Mouse (Mus musculus) lung, postnatal 0 days (tissue): ENCODE results near the gene Nt5dc3. TPM values are rescaled to one million over a fixed set of nuclear protein-coding genes. Genes with fewer than 3 reads are reported as not detected.

Source experiments
- ATAC-seq: fragments of 200-750 bp; cut with Nextera tagmentation; 2 replicates; pipeline ENCODE4 v1.8.0; 2017; ENCODE audit warnings: moderate library complexity
- DNase-seq: peaks from one replicate; pipeline ENCODE4 v3.0.0-alpha.2; 2016; ENCODE audit warnings: low spot score
- H3K27ac ChIP-seq: fragments of 300-500 bp; sonication (generic); 2 replicates; pipeline ENCODE4 v1.5.1; 2014; ENCODE audit warnings: antibody characterized with exemption, mild to moderate bottlenecking, low read length, mixed read lengths
- H3K27me3 ChIP-seq: fragments of 300-500 bp; sonication (generic); replicated peaks from 2 replicates; pipeline ENCODE4 v1.6.1; 2014; ENCODE audit warnings: low read length, mixed read lengths; ENCODE audit not compliant: insufficient read depth
- H3K36me3 ChIP-seq: fragments of 300-500 bp; sonication (generic); 2 replicates; pipeline ENCODE4 v1.6.1; 2014; ENCODE audit warnings: low read length, mixed read lengths; ENCODE audit not compliant: insufficient read depth
- H3K4me1 ChIP-seq: fragments of 300-500 bp; sonication (generic); 2 replicates; pipeline ENCODE4 v1.6.1; 2014; ENCODE audit warnings: antibody characterized with exemption, low read depth, low read length, mixed read lengths; ENCODE audit not compliant: insufficient read depth
- H3K4me2 ChIP-seq: fragments of 300-500 bp; sonication (generic); replicated peaks from 2 replicates; pipeline ENCODE4 v1.6.1; 2014; ENCODE audit warnings: low read depth, mild to moderate bottlenecking, low read length, moderate library complexity, mixed read lengths
- H3K4me3 ChIP-seq: fragments of 300-500 bp; sonication (generic); 2 replicates; pipeline ENCODE4 v1.5.1; 2014; ENCODE audit warnings: low read depth, low read length
- H3K9ac ChIP-seq: fragments of 300-500 bp; sonication (generic); replicated peaks from 2 replicates; pipeline ENCODE4 v1.6.1; 2014; ENCODE audit warnings: low read depth, mild to moderate bottlenecking
- H3K9me3 ChIP-seq: fragments of 300-500 bp; sonication (generic); 2 replicates; pipeline ENCODE4 v1.6.1; 2016; ENCODE audit warnings: low read length, mixed read lengths
- CTCF ChIP-seq: IDR thresholded peaks from 2 replicates; pipeline ENCODE4 v1.5.1; 2016; ENCODE audit warnings: antibody characterized with exemption, mild to moderate bottlenecking
- EP300 ChIP-seq: IDR thresholded peaks from 2 replicates; pipeline ENCODE4 v1.6.1; 2016; ENCODE audit warnings: antibody characterized with exemption, mild to moderate bottlenecking, control low read depth
- WGBS: fragments of 180-500 bp; shearing (Covaris S2); extraction: QIAGEN DNeasy Blood & Tissue Kit; methylation state at CpG from one replicate; pipeline ENCODE4 v1.1.7; 2014; 5-methylcytosine and 5-hydroxymethylcytosine counted together
- polyA plus RNA-seq: library from polyadenylated mRNA; unstranded; fragments of >200 nt; fragmentation: Nextera tagmentation; extraction: Ambion mirVana; gene quantifications from 2 replicates; pipeline ENCODE4 v1.2.1, GENCODE M21; 2015

Nt5dc3 gene
- polyA plus RNA-seq, 1 experiment from 2014 or later: 1.3 TPM

DNA sequence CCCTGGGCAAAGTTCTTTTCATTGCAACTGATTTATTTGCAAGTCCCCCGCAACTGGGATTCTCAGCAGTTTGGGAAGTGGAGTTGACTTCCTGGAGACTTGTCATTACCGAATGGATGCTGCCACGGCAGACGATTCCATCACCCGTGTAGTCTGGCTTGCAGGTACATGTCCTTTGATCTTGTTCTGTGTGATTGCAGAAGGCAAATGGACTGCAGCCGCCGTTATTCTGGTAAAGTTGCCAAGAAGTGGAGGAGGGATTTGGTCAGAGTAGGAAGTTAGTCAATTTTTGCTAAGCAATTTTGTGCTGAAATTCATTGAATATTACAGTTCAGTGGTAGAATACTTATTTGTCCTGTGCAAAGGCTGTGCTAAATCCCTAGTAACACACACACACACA, 99.9 kb downstream of the Nt5dc3 start:
- H3K36me3 ChIP-seq: no peaks in the 10 kb centered on the region
- WGBS: 77% methylated on average over 7 of the region's 7 CpGs
- DNase-seq (no peak), ATAC-seq (no peak)
- H3K4me2 ChIP-seq: no peak overlapping the region
- H3K4me1 ChIP-seq: no peaks in the 10 kb centered on the region
- no peaks in the 10 kb centered on the region for H3K9me3 ChIP-seq
- H3K4me3 ChIP-seq: no peak overlapping the region
- no peak overlapping the region for H3K9ac ChIP-seq
- no peak overlapping the region for H3K27ac ChIP-seq
- no peak for TF ChIP-seq EP300
- no peak for TF ChIP-seq CTCF
- no peaks in the 10 kb centered on the region; the same call in 1 of the 2 replicates for H3K27me3 ChIP-seq

DNA sequence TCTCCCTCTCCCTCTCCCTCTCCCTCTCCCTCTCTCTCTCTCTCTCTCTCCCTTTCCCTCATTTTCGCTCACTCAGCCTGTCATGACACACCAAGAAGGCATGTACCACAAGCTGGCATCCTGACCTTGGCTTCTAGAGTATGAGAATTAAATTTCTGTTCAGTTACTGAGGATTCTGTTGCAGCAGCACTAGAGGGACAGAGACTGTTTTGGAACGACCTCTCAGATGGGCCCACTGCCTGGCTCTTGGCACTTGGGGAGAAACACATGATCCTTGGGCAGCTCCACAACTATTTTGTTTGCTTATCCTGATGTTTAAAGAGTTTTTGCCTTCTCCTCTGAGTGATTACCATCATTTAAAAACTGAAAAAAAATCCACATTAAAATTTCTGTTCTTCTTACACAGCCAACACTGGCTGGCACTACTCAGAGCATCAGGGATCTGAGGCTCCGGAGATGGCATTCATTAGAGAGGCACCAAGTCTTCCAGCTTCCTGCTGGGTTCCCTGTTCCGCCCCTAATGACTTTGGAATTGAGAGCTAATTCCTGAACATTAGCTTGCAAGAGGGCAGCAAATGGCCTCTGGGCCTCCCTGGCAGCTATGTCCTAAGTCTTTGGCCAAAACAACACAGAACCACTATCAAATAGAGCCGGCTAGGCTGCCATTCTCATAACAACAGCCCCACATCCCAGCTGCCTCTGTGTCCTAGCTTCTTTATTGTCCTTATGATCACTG, 101.4 kb downstream of the Nt5dc3 start:
- H3K4me1 ChIP-seq: no peaks in the 10 kb centered on the region
- H3K27me3 ChIP-seq: no peaks in the 10 kb centered on the region; the same call in 1 of the 2 replicates
- no peaks in the 10 kb centered on the region for H3K36me3 ChIP-seq
- H3K27ac ChIP-seq: no peak overlapping the region
- ATAC-seq (no peak), DNase-seq (no peak)
- H3K9me3 ChIP-seq: no peaks in the 10 kb centered on the region
- no peak overlapping the region for H3K4me2 ChIP-seq
- 48% methylated on average over 5 of the region's 5 CpGs for WGBS
- no peak overlapping the region for H3K4me3 ChIP-seq
- TF ChIP-seq CTCF: no peak
- no peak for TF ChIP-seq EP300
- no peak overlapping the region for H3K9ac ChIP-seq

DNA sequence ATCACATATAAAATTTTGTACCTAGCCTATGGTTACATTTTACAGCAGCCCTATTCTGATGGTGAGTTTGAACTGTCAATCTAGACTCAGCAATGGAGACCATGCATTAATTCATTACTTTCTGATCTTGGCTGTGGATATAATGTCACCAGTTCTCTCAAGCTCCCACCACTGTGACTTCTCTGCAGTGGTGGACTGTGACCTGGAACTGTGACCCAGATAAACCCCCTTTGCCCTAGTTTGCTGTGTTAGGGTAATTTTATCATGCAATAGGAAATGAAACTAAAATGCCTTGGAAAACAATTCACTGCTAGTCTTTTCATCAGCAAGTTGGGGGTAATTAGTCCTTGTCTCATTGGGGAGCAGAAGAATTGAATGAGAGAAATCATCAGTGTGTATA, 102.6 kb downstream of the Nt5dc3 start:
- TF ChIP-seq EP300: no peak
- no peak for TF ChIP-seq CTCF

DNA sequence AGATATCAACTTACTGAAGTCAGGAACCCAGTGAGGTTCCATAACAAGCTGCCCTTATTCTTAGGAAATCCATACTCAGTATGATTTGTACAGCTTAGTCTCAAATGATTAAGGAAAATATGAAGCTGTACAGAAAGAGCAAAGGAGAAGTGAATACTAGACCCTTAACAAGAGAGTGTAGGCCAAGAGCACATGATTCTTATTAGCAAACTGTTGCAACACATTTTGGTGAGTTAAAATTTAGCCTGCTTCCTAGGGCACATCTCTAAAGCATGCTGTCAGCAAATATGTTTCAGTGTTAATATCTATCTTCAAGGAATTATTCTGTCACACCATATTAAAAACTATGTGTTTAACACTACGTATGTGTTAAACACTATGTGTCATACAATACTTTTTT, 107.6 kb downstream of the Nt5dc3 start:
- no peaks in the 10 kb centered on the region for H3K4me1 ChIP-seq
- H3K27me3 ChIP-seq: no peaks in the 10 kb centered on the region; the same call in 1 of the 2 replicates
- H3K4me3 ChIP-seq: no peak overlapping the region
- TF ChIP-seq EP300 (no peak), CTCF (no peak)
- ATAC-seq (no peak), DNase-seq (peak; percentile 16)
- 87% methylated on average over 1 of the region's 1 CpGs for WGBS
- H3K9ac ChIP-seq: no peak overlapping the region
- H3K36me3 ChIP-seq: no peaks in the 10 kb centered on the region
- H3K27ac ChIP-seq: no peak overlapping the region
- no peaks in the 10 kb centered on the region for H3K9me3 ChIP-seq
- H3K4me2 ChIP-seq: no peak overlapping the region

More for the DNA sequence above, 102.6 kb downstream of the Nt5dc3 start:
- H3K27me3 ChIP-seq: no peaks in the 10 kb centered on the region; the same call in 1 of the 2 replicates
- no peak for ATAC-seq
- H3K36me3 ChIP-seq: no peaks in the 10 kb centered on the region
- no peaks in the 10 kb centered on the region for H3K4me1 ChIP-seq
- H3K27ac ChIP-seq: no peak overlapping the region
- no peak overlapping the region for H3K4me3 ChIP-seq
- H3K9me3 ChIP-seq: no peaks in the 10 kb centered on the region
- H3K4me2 ChIP-seq: no peak overlapping the region
- DNase-seq: no peak
- no peak overlapping the region for H3K9ac ChIP-seq

Other genes with a start within 250 kb of the Nt5dc3 start
- gene Hsp90b1, start 73.5 kb upstream of the Nt5dc3 start, polyA plus RNA-seq: 283 and 342 TPM in 2 replicates
- gene Ttc41, start 73.2 kb upstream of the Nt5dc3 start, polyA plus RNA-seq: 0.67 and 1.0 TPM in 2 replicates
- gene Gm49358, start 15.0 kb upstream of the Nt5dc3 start, polyA plus RNA-seq: not detected in 2 replicates
- gene Stab2, start 229.0 kb downstream of the Nt5dc3 start, polyA plus RNA-seq: 0.11 and 0.24 TPM in 2 replicates